Mouse (Mus musculus): ENCODE measurements around the gene Arhgap10.

The Arhgap10 gene

DNA sequence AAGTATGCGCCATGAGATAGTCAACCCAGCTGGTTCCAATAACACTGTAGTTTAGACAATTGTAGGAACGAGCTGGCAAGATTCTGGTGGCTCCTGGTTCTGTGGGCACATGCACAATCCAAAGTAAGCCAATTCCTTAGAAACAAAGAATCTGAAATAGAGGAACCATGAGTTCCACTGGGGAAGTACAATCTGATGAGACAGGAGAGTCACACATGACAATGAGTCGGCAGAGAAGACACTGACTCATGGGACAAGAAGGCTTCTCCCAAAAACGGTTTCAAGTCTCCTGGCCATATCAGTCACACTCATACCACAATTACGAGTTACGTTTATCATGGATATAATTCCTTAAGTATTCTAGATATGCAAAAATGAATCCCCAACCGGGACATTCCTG, 75.3 kb downstream of the Arhgap10 start:
- DNase-seq (ENCODE audit: low spot score in 2 of 2) = no peak

DNA sequence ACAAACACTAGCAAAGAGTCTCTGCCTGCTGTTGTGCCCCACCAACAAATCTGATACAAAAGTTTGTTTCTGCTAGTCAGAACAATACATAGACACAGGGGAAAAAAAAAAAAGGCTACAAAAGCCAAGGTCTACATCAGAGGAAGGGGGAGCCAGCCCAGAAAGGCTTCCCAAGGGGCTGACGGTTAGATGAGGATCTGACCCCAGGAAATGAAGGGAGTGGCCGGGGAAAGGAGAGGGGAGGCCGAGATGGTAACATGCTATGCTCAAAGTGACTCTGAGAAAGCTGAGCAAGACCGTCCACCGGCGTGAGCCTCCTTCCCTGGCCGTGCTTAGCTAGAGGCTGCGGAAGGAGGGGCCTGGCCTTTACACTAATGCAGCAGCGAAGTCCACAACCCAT, 76.8 kb downstream of the Arhgap10 start:
- no peak for DNase-seq (ENCODE audit: low spot score in 2 of 2)

DNA sequence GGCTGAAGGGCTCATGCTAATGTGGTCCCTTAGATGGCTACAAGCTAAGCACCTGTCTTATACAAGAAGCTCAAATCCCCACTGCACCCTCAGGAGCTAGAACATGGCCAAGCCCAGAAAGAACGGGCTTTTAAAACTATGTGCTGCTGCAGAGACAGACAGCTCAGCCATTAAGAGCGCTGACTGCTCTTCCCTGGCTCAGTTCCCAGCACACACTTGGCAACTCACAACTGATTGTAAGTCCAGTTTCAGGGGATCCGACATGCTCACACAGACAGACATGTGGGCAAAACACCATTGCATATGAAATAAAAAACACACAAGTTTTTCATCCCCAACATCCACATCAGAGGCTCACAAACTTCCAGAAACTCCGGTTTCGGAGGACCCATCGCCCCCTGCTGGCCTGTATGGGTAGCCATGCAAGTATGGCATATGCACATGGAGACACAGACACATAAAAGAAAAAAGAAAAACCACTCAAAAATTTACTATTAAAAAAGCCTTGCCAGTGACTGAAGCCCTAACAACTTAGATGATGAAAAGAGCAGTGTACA, 77.4 kb downstream of the Arhgap10 start:
- no peak for DNase-seq (ENCODE audit: low spot score in 2 of 2)

- DNase-seq (ENCODE audit: low spot score in 2 of 2) = no peak
Measured at GRCm38 (mm10) chr8:77439670-77440069, 78.1 kb downstream of the Arhgap10 start.

GRCm38 (mm10) chr8:77437807-77438493, 79.8 kb downstream of the Arhgap10 start:
- DNase-seq (ENCODE audit: low spot score in 2 of 2) = no peak

DNA sequence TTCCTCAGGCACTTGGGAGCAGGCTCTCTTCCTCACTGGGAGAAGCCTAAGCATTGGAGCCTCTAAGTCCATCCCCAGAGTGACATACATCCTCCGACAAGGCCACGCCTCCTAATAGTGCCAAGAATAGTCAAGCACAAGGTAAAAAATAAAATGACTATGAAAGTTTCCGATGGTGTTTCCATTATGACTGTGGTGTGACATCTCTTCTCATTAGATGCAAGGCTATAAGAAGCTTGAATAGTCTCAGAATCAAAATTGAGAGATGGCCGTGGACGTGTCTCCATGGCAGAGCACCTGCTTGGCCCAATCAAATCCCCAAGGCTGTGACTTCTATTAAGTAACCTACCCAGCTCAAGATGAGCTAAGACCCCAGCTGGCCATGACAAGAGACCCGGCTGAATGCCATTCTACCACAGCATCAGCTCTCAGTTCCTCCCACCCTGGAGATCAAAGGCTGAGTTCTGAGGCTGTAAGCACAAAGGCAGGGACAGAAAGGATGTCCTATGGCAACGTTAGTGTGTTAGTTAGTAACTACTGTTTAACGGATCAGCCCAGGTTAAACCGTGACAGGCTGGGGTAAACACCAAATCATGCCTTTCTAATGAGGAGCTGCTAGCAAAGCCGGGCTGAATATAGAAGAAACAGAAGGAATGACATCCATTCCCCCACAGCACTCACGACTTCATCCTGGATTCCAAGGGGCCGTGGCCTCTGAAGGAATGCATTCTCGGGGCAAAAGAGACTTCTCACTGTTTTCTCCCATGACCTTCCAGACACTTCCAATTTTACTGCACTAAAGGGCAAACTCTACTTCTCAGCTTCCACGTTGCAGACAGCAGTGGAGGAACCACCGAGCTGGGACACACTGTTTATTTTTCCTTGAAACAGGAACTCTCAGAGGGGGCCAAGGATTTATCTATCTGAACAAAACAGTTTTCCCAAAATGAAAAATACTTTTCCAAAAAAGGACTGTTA, 81.5 kb downstream of the Arhgap10 start:
- no peak for DNase-seq (ENCODE audit: low spot score in 2 of 2)

- DNase-seq (ENCODE audit: low spot score in 2 of 2) = no peak
Measured at GRCm38 (mm10) chr8:77433221-77433620, 84.5 kb downstream of the Arhgap10 start.

- DNase-seq (ENCODE audit: low spot score in 2 of 2) = no peak
Measured at GRCm38 (mm10) chr8:77432726-77433125, 85.0 kb downstream of the Arhgap10 start.

DNA sequence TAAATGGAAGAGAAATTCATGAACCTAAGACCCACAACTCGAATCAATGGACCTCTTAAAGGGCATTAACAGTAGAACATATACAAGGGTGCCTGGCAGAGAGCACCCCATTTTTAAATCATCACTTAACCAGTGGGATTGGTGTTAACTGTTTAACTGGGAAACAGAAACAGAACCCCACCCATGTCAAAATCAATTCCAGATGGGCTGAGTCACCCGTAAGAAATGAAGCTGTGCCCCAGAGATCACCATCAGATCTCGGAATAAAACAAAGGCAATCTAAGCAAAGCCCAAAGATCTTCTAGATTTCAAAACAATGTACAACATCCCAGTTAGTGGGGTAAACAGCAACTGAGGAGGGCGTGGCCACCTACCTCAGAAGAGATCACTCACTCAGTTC, 89.3 kb downstream of the Arhgap10 start:
- no peak for DNase-seq (ENCODE audit: low spot score in 2 of 2)

DNA sequence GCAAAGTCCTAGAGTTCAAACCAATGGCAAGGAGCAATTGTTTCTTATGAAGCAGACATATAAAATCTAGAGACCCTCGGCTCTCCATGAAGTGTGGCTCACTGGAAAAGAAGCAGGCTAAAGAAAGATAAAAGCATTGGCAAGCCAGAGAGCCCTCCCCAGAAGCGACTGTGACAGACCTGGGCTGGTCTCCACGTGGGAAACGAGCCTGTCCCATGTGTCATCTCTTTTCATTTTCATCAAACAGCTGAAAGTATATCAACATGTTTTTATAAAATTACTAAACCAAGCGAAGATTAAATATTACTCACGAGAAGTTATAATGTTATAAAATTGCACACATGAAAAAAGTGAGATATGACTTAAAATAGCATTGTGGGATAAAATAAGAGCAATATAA, 89.7 kb downstream of the Arhgap10 start:
- no peak for DNase-seq (ENCODE audit: low spot score in 2 of 2)

DNA sequence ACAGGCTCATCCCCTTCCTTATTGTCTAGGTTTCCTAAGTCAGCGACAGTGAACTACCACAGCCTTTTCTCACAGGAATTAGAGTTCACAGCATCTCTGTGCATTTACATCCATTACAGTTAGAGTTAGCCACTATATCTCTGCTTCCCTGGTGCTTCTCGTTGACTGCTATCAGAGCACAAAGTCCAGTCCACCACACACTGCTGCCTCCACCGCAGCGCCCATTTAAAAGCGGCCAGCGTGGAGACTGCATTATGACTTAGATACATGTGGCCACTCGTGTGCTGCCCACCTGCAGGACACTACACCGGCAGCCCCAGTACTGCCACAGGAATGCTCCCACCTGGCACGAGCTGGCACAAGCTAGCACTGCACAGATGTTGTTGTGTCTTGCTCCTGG, 90.3 kb downstream of the Arhgap10 start:
- DNase-seq (ENCODE audit: low spot score in 2 of 2) = no peak

- DNase-seq (ENCODE audit: low spot score in 2 of 2) = peak; percentile 41 to 45
Measured at GRCm38 (mm10) chr8:77423850-77424249, 93.9 kb downstream of the Arhgap10 start.

DNA sequence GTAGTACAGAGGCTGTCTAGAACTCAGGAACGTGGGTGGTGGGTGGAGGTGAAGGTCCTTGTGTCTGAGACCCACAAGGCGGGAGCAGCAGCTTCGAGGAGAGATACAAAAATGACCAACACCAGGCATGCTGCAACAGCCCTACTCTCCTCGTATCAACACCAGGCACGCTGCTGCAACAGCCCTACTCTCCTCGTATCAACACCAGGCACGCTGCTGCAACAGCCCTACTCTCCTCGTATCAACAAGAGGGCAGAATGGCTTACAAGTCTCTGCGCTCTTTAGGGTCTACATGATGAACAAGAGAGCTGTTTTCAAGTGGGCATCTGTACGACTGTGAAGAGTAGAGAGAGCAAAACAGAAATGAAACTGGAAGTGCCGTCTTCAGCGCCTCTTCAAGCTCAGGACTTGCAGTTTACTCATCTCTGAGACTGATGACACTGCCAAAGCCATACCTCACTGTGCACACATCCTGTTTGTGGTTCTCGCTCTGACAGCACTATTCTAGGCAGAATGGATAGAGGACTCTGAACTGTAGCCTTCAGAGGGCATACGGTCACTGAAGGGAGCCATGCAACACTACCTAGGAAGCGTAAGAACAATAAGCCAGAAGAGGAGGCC, 95.0 kb downstream of the Arhgap10 start:
- no peak for DNase-seq (ENCODE audit: low spot score in 2 of 2)

- DNase-seq (ENCODE audit: low spot score in 2 of 2) = no peak
Measured at GRCm38 (mm10) chr8:77421596-77421995, 96.2 kb downstream of the Arhgap10 start.

DNA sequence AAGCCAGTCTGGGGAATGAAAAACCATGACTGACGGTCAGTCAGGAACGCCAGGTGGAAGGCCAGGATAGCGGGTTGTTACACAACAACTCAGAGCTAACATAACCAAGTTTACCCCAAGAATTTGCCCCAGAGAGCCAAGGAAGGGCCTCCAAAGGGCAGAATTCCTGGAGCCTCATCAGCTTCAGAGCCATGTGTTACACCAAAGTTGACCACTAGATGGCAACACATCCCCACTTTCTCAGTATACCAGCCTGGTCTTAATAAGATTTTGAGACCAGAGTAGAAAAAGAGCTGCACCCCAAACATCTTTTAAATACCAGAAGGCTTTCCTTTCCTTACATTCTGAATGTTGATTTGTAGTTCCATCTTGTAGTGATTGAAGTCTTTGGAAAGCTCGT, 98.0 kb downstream of the Arhgap10 start:
- peak in 1 of 2 experiments; percentile 71 for DNase-seq (ENCODE audit: low spot score in 2 of 2)

GRCm38 (mm10) chr8:77416738-77417137, 101.0 kb downstream of the Arhgap10 start:
- no peak for DNase-seq (ENCODE audit: low spot score in 2 of 2)

DNA sequence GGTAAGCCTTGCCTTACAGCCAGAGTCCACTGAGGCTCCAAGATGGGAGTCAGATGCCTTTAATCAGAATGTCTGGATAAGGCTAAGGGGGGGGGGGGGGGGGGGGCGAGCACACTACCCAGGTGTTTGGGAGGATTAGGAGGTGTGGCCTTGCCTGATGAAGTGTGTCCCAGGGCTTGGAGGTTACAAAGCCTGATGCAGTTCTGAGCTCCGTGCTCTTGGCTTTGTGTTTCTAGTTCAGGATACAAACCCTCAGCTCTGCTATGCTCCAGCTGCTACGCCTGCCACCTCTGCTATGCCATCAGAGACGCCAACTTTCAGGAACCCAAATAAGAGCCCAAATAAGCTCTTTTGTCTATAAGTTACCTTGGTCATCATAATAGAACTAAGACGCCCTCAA, 101.7 kb downstream of the Arhgap10 start:
- DNase-seq (ENCODE audit: low spot score in 2 of 2) = no peak

DNA sequence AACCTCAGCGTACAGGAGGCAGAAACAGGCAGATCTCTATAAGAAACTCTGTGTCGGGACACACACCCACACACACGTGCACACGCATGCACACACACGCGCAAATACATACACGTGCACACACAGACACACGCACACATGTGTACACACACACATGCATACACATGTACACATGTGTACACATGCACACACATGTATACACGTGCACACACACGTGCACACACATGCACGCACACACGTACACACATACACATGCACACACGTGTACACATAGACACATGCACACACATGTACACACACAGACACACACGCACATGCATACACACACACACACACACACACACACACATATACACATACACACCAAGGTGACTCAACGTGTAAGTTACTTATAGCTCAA, 106.5 kb downstream of the Arhgap10 start:
- no peak for DNase-seq (ENCODE audit: low spot score in 2 of 2)

DNA sequence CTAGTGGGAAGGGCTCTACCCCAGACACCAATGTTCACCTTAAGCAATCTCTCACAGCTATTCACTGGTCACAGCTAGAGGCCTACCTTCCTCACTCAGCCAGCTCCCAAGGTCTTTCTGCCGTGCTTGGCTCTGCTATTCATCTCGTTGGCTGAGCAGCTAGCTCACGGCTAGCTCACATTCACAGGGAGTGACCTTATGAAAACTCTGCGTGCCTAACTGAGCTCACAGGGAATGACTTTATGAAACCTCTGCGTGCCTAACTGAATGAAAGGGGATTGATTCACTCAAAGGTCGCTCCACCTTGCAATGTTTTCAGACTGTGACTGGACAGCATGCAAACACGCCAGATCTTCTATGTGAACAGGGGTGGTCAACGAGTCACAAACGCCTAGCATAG, 107.4 kb downstream of the Arhgap10 start:
- DNase-seq (ENCODE audit: low spot score in 2 of 2) = no peak

DNA sequence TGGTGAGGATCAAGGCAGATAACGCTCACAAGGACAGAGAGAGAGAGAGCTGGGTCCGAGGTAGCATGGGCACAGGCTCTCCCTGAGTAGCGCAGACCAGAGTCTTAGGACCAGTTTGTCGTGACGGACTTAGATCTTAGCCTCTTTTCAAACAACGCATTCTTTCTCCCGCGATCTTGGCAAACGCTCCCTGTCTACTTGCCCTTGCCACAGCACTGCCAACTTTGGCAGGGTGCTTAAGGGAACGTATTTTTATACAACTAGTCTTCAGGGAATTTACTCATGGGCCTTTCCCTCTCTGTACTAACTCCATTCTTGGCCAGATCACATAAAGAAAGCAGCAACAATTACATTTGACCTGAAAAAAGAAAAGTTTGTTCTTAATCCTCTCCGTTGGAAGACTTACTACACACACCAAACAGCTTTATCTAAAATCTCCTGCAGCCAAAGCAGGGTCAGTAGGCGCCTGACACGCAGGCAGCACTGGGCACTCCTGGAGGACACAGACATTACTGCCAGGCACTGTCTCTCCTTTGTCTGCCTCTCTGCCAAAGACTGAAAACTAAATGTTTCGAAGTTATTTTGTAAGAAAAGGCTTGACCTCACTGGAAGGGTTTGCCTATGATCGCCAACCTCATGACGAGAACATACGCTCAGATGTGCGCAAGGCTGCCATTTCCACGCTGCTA, 109.1 kb downstream of the Arhgap10 start:
- DNase-seq (ENCODE audit: low spot score in 2 of 2) = no peak

DNA sequence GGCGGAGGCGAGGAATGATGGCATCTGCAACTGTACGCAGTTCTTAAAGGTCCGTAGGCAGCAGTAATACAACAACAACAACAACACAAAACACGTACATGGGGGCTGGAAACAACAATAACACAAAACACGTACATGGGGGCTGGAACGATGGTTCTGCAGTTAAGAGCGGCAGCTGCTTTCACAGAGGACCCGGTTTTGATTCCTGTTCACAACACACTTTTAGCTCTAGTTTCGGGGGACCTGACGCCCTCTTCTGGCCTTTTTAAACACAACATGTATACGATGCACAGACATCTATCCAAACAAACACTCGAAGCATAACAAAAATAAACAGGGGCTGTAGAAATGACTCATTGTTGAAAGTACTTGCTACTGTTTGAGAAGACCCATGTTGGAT, 110.9 kb downstream of the Arhgap10 start:
- no peak for DNase-seq (ENCODE audit: low spot score in 2 of 2)

- no peak for DNase-seq (ENCODE audit: low spot score in 2 of 2)
Measured at GRCm38 (mm10) chr8:77406444-77406843, 111.3 kb downstream of the Arhgap10 start.
